Mouse (Mus musculus) bone marrow macrophage, adult 2 months (primary cell): Measurements from ENCODE around the gene Tshz2. TPM values are rescaled to one million over a fixed set of nuclear protein-coding genes. Genes with fewer than 3 reads are reported as not detected.

Experiments used
- H3K27ac ChIP-seq: 2 replicates; pipeline ENCODE4 v1.5.1; 2012; ENCODE audit warnings: low read depth, low read length; ENCODE audit not compliant: insufficient read depth
- H3K4me1 ChIP-seq: 2 replicates; pipeline ENCODE4 v1.6.1; 2012; ENCODE audit warnings: low read length; ENCODE audit not compliant: control insufficient read depth, insufficient read depth
- H3K4me3 ChIP-seq: 2 replicates; pipeline ENCODE4 v1.5.1; 2012; ENCODE audit warnings: mild to moderate bottlenecking, low read length, moderate library complexity; ENCODE audit not compliant: insufficient read depth
- CTCF ChIP-seq: IDR thresholded peaks from 2 replicates; pipeline ENCODE4 v1.5.1; 2012; ENCODE audit warnings: low read depth, mild to moderate bottlenecking, low read length, moderate library complexity
- POLR2A ChIP-seq: IDR thresholded peaks from 2 replicates; pipeline ENCODE4 v1.6.1; 2012; ENCODE audit warnings: mild to moderate bottlenecking, low read depth, low read length, borderline replicate concordance
- polyA plus RNA-seq: library from polyadenylated mRNA; stranded (reverse); fragments of >200 nt; gene quantifications from 2 replicates; pipeline ENCODE4 v1.2.4, GENCODE M21; 2012; ENCODE audit not compliant: missing spikeins, insufficient read depth, insufficient read length

Tshz2 gene
- polyA plus RNA-seq, 1 experiment = not detected

DNA sequence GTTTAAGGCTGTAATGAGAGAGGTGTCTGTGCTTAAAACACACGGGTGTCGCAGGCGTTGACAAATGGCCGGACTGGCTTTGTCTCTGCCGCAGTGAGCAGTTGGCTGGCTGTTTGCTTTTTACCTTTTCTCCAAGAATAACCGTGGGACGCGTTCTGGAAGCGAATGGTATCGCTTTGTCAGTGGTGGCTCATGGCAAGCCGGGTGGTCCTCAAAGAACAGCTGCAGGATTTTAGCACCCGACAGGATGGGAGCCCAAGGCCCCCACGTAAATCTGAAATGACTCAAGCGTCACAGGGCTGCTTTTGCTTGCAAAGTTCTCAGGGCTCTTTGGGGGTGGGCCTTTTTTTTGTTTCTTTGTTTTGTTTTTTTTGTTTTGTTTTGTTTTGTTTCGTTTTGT lies 193.5 kb downstream of the Tshz2 start:
- Histone ChIP-seq H3K4me3 (no peak overlapping the region), H3K27ac (no peak overlapping the region), H3K4me1 (no peaks in the 10 kb centered on the region)
- TF ChIP-seq CTCF = no peak
- no peak for TF ChIP-seq POLR2A

DNA sequence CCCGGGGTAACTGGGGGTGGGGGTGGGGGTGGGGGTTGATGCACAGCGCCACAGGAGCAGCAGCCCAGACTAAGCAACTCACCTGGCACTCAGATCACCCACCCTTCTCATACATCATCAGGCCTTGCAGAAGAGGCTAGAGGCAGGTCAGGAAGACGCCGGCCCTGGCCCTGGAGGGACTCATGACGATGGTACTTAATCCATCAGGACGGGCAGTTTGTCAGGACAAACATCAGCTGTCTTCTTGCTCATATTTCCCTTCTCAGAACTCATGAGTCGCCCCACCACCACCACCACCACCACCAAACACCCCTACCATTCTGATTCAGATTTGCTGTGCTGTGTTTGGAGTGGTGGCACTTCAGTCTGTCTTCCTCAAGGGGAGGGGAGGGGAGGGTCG lies 194.0 kb downstream of the Tshz2 start:
- Histone ChIP-seq H3K4me1 (no peaks in the 10 kb centered on the region), H3K4me3 (no peak overlapping the region), H3K27ac (no peak overlapping the region)
- TF ChIP-seq POLR2A = no peak
- TF ChIP-seq CTCF = no peak

DNA sequence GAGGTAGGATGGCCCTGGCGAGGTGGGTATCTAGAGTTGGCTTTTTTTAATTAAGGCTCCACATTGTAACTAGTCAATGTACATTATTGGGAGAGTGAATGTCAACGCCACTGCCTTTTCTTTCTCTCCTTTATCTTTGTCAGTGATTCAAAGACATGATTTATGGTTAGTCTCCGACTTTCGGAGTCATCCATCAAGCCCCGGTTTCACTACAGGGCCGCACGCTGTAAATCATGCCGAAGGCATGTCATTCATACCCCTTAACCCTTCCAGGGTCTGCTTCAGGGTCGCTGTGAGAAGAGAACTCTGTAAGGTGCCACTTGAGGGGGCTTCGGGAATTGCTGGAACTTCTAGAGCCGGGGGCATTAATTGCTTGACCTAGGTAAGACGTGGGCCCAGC lies 199.4 kb downstream of the Tshz2 start:
- Histone ChIP-seq H3K4me3 (no peak overlapping the region), H3K27ac (no peak overlapping the region), H3K4me1 (no peaks in the 10 kb centered on the region)
- TF ChIP-seq POLR2A (no peak), CTCF (no peak)

DNA sequence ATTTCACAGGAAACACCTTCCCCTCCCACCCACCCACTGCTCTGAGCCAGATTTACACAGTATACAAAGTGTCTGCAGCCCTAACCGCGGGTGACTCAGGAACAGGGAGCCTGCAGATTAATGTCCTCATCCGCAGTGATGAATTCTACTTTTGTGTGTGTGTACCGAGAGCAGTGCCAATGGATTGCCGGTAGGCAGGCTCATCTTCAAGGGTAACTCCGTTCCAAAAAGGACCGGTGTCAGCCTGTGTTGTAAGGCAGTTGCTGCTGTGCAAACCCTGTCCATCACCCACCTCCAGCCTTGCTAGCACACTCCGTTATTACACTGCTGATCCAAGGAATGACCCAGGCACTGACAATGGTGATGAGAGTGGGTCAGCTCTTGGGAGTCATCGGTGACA lies 200.8 kb downstream of the Tshz2 start:
- Histone ChIP-seq H3K4me1 (no peaks in the 10 kb centered on the region), H3K4me3 (no peak overlapping the region), H3K27ac (no peak overlapping the region)
- TF ChIP-seq POLR2A (no peak), CTCF (no peak)

DNA sequence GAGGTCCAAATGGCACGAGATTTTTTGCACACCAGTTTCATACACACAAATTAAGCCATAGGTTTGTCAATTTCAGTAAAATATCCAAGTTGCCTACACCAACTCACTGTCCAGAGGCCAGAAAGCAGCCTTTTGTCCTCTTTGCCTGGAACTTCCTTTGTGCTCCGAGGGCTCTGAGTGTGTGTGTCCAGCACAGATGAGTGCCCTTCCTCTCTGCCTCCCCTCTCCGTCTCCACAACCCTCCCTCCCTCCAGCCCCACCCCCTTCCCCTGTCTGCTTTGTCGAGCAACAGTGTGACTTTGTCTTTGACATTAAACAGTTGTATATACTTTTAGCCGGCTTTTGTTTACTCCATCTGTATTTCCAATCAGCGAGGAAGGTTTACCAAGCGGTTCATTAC lies 201.8 kb downstream of the Tshz2 start:
- Histone ChIP-seq H3K27ac (no peak overlapping the region), H3K4me3 (no peak overlapping the region), H3K4me1 (no peaks in the 10 kb centered on the region)
- no peak for TF ChIP-seq POLR2A
- TF ChIP-seq CTCF = no peak

DNA sequence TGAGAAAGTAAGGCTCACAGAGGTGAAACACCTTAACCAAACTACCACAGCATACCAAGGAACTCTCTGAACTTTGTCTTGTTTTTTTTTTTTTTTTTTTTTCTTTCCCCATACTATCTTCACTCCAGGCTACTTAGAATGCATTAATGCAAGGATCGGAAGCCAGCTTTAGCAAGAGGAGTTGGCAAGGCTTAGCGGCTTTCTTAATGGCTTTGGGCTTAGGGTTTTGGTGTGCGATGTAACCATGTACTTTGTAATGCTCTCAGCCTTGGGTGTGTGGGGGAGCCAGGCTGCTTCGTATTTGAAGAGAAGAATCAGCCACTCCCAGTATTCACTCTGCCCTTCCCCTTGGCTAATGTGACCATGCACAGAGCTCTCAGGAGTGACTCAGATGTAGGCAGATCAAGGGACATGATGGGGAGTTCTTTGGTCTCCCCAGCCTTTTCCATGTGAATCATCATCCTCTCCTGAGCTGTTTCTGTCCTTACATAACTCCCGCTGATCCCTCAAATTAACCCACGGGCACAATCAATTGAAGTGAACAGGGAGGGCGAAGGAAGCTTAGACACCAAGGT lies 204.3 kb downstream of the Tshz2 start:
- Histone ChIP-seq H3K4me1 (no peaks in the 10 kb centered on the region), H3K27ac (no peak overlapping the region), H3K4me3 (no peak overlapping the region)
- TF ChIP-seq POLR2A (no peak), CTCF (no peak)

DNA sequence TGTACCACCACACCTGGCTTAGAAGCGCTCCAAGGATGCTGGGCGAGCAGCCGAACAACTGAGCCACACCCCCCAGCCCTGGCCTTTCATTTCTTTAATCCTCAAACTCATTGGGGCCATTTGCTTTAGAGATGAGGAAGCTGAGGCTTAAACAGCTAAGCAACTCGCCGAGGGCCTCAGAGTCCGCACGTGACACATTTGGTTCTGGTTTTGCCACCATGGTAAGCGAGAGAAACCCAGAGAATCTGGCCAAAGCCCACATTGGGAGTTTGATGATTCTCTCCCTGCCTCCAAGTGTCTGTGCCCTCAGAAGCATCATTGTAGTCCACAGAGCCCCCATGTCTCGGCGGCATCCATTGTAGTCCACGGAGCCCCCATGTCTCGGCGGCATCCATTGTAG lies 205.7 kb downstream of the Tshz2 start:
- no peak overlapping the region for H3K27ac ChIP-seq
- H3K4me1 ChIP-seq = no peaks in the 10 kb centered on the region
- no peak for TF ChIP-seq POLR2A
- no peak for TF ChIP-seq CTCF
- no peak overlapping the region for H3K4me3 ChIP-seq

DNA sequence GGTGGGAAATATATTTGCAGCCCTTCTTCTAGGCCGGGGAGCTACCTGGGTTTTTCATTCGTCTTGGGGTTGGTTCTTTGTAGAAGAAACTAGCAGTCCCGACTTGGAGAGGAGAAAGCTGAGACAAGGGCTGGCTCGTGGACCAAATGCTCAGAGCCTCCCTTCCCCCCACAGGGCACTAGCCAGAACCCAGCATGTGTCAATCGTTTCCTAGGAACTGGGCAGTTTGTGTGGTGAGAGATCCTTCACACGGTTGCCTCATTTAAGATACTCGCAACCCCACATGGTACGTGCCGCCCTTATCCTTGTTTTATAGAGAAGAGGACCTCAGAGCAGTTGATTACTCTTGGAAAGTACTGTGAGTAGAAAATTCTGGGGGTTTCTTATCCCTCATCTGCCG lies 208.6 kb downstream of the Tshz2 start:
- TF ChIP-seq CTCF (no peak), POLR2A (no peak)
- Histone ChIP-seq H3K27ac (no peak overlapping the region), H3K4me3 (no peak overlapping the region), H3K4me1 (no peaks in the 10 kb centered on the region)

DNA sequence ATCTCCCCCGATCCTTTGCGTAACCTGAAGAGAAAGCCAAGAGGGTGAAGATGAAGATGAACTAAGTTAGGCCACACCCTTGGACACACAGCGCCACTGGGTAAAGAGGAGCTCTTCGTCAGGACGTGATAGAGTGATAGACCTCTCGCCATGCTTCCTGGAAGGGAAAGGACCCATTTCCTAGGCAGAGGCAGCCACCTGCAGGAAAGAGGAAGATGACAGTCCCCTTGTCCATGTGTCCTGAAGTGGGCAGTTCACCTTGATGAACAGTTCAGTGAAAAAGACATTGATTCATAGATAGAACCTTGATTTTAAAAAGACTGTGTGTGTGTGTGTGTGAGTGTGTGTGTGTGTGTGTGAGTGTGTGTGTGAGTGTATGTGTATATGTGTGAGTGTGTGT lies 209.7 kb downstream of the Tshz2 start:
- H3K27ac ChIP-seq = no peak overlapping the region
- no peak overlapping the region for H3K4me3 ChIP-seq
- H3K4me1 ChIP-seq = no peaks in the 10 kb centered on the region
- TF ChIP-seq CTCF = no peak
- TF ChIP-seq POLR2A = no peak

DNA sequence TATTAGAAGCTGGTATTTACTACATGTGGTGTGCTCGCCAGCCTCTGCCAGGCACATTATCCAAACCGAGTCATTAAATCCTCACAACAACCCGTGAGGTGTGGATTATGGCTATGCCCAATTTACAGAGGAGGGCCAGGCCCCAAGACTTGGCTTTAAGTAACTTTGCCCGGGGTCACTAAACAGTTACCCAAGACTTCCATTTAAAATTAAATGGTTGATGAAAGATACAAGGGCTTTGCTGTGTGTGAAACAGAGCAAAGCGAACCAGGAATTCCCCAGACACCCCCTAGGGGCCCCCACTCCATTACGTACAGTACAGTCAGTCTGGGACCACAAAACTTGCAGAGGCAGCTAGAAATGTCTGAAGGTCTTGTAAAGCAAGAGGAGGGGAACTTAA lies 210.7 kb downstream of the Tshz2 start:
- no peaks in the 10 kb centered on the region for H3K4me1 ChIP-seq
- TF ChIP-seq CTCF (no peak), POLR2A (no peak)
- no peak overlapping the region for H3K4me3 ChIP-seq
- no peak overlapping the region for H3K27ac ChIP-seq

DNA sequence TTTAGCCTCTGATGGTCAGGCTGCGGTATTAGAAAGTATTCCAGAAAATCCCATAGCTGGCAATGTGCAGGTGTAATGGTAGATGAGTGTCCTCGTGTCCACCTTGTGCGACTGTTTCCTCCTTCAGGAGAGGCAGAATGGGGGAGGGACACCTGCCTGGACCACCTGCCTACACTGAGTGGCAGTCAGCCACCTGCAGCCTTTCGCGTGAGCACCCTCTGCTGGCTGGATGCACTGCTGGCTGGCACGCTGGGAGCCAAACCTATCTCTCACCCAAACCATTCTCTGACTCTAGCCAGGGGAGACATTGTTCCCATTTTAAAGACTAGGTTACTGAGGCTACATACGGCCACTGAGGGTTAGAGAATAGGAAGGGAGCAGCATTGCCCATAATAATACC lies 216.3 kb downstream of the Tshz2 start:
- no peak for TF ChIP-seq CTCF
- TF ChIP-seq POLR2A = no peak
- Histone ChIP-seq H3K27ac (no peak overlapping the region), H3K4me3 (no peak overlapping the region), H3K4me1 (no peaks in the 10 kb centered on the region)
